Comparison of ENCODE assay signal across 14 mouse cellular contexts in genomic region chr12:70706806-70707628, GRCm38 (mm10).
DNase-seq lines count a peak whose midpoint lies in the region; ATAC-seq and TF ChIP-seq lines count a peak whose summit lies in the region.
"Had no signal": no experiment of that assay in that cellular context is flagged by ENCODE, and none has a peak within 500 bp of the region (broad histone marks: within the 10 kb centered on the region; RNA-seq: fewer than 3 reads in every experiment).

No protein-coding gene starts in this region.

- H3K27ac ChIP-seq in heart, embryonic 13.5 days (replicated peaks): peak overlapping the region; percentile 45; the same call in 1 of the 2 replicates
- H3K27ac ChIP-seq in liver, postnatal 0 days (ENCODE audit: low read depth): peak overlapping the region; percentile 73
- H3K27ac ChIP-seq: forebrain, embryonic 12.5 days; limb, embryonic 12.5 days had no signal

- no peak overlapping the region for H3K4me2 ChIP-seq in heart, embryonic 13.5 days
- H3K4me2 ChIP-seq in liver, postnatal 0 days (ENCODE audit: low read depth, low read length): no peak overlapping the region
- H3K4me2 ChIP-seq: forebrain, embryonic 12.5 days; limb, embryonic 12.5 days had no signal

- DNase-seq in heart, postnatal 36 days: no peak
- peak; percentile 84 for DNase-seq in 3T3-L1 (ENCODE audit: low read depth, low spot score)
- DNase-seq in brain, adult 2 months (ENCODE audit: low read depth, low spot score): peak; percentile 38
- DNase-seq in liver, postnatal 0 days: no peak
- DNase-seq in layer of hippocampus, postnatal 25 days (ENCODE audit: extremely low spot score in 1 of 2, low spot score in 1 of 2): no peak
- no peak for DNase-seq in thymus, postnatal 14 days
- DNase-seq in cerebellum, adult 9-10 months: no peak
- DNase-seq: cerebellum, adult 2 months; right cerebral cortex, postnatal 25 days; thymus, adult 2 months had no signal

- ATAC-seq in heart, embryonic 13.5 days (ENCODE audit: extremely low read depth, insufficient number of reproducible peaks, low FRiP score, low TSS enrichment): no peak
- ATAC-seq in liver, postnatal 0 days: peak; percentile 23
- ATAC-seq: hindbrain, embryonic 16.5 days had no signal

- no peaks in the 10 kb centered on the region for H3K9me3 ChIP-seq in heart, embryonic 13.5 days
- H3K9me3 ChIP-seq in liver, postnatal 0 days (ENCODE audit: low read length): no peaks in the 10 kb centered on the region
- H3K9me3 ChIP-seq: forebrain, embryonic 12.5 days; limb, embryonic 12.5 days had no signal

- H3K9ac ChIP-seq in heart, embryonic 13.5 days: no peak overlapping the region
- H3K9ac ChIP-seq in liver, postnatal 0 days (replicated peaks): no peak overlapping the region
- H3K9ac ChIP-seq: forebrain, embryonic 12.5 days; limb, embryonic 12.5 days had no signal

- no peak for TF ChIP-seq CTCF in liver, postnatal 0 days (IDR thresholded peaks at IDR 0.05; ENCODE audit: low read depth)

- no peak overlapping the region for H3K4me3 ChIP-seq in heart, embryonic 13.5 days
- no peak overlapping the region for H3K4me3 ChIP-seq in liver, postnatal 0 days (ENCODE audit: low read depth, low read length)
- H3K4me3 ChIP-seq: forebrain, embryonic 12.5 days; limb, embryonic 12.5 days had no signal

- peaks cover 14% of the 10 kb centered on the region for H3K4me1 ChIP-seq in heart, embryonic 13.5 days
- peaks cover 14% of the 10 kb centered on the region for H3K4me1 ChIP-seq in liver, postnatal 0 days (ENCODE audit: insufficient read depth)
- H3K4me1 ChIP-seq: forebrain, embryonic 12.5 days had no signal

- TF ChIP-seq EP300 in liver, postnatal 0 days (IDR thresholded peaks at IDR 0.05; ENCODE audit: low read depth): no peak

- intact Hi-C loops in heart, postnatal 36 days (cut with DNase I): no loop called here

- H3K36me3 ChIP-seq in heart, embryonic 13.5 days: no peaks in the 10 kb centered on the region
- no peaks in the 10 kb centered on the region for H3K36me3 ChIP-seq in liver, postnatal 0 days (replicated peaks; ENCODE audit: insufficient read depth, low read length)
- H3K36me3 ChIP-seq: forebrain, embryonic 12.5 days; limb, embryonic 12.5 days had no signal

- WGBS in heart, embryonic 13.5 days: 76% methylated on average over 11 of the region's 11 CpGs
- 62% methylated on average over 11 of the region's 11 CpGs for WGBS in liver, postnatal 0 days (ENCODE audit: insufficient replicate concordance)

- no peaks in the 10 kb centered on the region for H3K27me3 ChIP-seq in heart, embryonic 13.5 days (replicated peaks)
- H3K27me3 ChIP-seq in liver, postnatal 0 days (ENCODE audit: insufficient read depth, low read length): no peaks in the 10 kb centered on the region
- H3K27me3 ChIP-seq: forebrain, embryonic 12.5 days; limb, embryonic 12.5 days had no signal

Comparison
In these comparisons a context has a peak if more than half of its experiments do, and no peak if none do; other contexts are left out.
1. DNase-seq: peak in 3T3-L1 (single experiment) and brain, adult 2 months (single experiment); none in heart, postnatal 36 days (0 of 2), liver, postnatal 0 days (single experiment), layer of hippocampus, postnatal 25 days (0 of 2), thymus, postnatal 14 days (single experiment) and cerebellum, adult 9-10 months (single experiment).